Mouse (Mus musculus) kidney, adult 9 months (tissue): ENCODE results near the gene Olfr535.
"Not testable (repeated sequence)": the region's sequence is repeated elsewhere in the genome, so short reads cannot be mapped to it uniquely, and the experiment has no call there.

Experiments
- DNase-seq: peaks from one replicate; pipeline ENCODE4 v3.0.0; 2022

Olfr535 gene

DNA sequence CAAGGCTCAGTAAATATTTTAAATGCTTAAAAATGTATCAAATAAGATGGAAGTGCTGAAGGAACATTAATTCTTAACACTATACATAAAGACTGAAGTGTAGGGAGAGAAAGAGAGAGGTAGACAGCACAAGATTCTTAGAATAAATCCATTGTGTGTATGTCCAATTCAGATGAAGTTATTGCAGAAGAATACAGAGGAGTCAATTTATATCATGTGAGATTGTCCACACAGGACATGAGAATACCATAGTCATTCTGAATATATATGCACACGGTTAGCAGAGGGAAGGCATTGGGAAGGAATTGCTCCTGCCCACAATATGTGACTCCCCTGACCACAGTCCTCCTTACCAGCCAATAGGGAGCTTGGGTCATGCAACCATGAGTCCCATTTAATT lies at the start of gene Olfr535:
TSS of gene Olfr535 (plus strand) at position 301 of the 400 bp plus-strand sequence.
- DNase-seq = no peak

DNA sequence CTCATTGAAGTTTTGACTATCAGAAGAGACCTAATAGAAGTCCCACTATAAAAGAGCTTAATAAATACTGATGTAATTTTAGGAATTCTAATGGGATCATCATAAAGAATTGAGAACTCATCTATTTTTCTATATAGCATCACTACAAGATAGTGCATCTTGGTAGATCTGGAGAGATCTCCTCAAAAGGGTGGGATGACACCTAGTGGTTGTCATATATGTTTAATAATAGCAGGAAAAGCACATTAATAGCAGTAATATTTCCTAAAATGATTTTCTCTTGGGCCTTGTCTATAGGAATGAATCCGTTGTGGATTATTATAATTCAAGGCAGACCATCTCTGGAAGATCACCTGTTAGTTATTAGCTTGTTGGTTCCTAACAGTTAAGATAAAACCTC lies 40.9 kb upstream of the Olfr535 start:
- no peak for DNase-seq

- DNase-seq = not testable (repeated sequence)
Measured at GRCm38 (mm10) chr7:140463070-140463469, 20.9 kb upstream of the Olfr535 start, which contains the start of gene Olfr533. Olfr533 (plus strand) TSS chr7:140463370.

- no peak for DNase-seq
Measured at GRCm38 (mm10) chr7:140477886-140478285, 6.1 kb upstream of the Olfr535 start.

GRCm38 (mm10) chr7:140478733-140479132 lies 5.3 kb upstream of the Olfr535 start:
- no peak for DNase-seq

- no peak for DNase-seq
Measured at GRCm38 (mm10) chr7:140488981-140489380, 5.0 kb downstream of the Olfr535 start.

GRCm38 (mm10) chr7:140494231-140494630 lies 10.2 kb downstream of the Olfr535 start:
- no peak for DNase-seq

DNA sequence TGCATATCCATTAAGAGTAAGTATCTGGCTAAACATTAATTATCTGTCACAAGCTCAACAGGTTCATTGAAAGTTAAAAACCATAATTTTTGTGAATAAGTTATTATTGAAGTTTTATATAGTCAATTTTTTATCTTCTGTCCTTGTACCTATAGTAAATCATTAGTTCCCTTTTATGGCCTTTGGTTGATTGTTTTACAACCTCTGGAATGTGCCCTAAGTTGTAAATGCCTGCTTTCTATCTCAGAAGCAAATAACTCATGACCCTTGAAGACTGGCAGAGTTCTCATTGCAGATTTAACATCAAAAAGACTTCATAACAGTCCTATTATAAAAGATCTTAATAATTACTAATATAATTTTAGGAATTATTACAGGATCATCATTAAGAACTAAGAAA lies 10.7 kb downstream of the Olfr535 start:
- DNase-seq = no peak

GRCm38 (mm10) chr7:140507346-140508021 lies 23.5 kb downstream of the Olfr535 start, which contains the start of gene Olfr536:
Olfr536 (minus strand) TSS chr7:140507396.
- DNase-seq = peak; percentile 15

DNA sequence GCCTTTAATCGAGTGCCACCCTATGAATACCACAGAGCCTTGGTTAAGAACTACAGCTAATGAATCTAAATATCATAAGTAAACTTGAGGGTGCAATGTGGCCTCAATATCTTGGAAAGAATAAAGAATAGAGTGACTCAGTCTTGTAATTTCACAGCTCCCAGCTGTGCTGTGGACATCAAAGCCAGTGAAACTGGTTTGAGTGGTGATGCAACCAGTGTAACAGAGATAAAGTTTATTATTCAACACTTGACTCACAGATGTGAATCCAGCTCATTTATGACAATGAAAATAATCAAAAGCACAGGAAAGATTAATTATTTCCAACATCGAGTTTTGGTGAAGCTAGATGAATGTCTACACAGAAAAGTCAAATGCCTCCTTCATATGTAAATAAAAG lies 55.7 kb downstream of the Olfr535 start:
- no peak for DNase-seq
